Mouse (Mus musculus) heart, embryonic 11.5 days (tissue): ENCODE data around the gene Sppl3. TPM values are rescaled to one million over a fixed set of nuclear protein-coding genes. Genes with fewer than 3 reads are reported as not detected.

Experiments
- ATAC-seq: fragments of 200-750 bp; cut with Nextera tagmentation; replicated peaks from 2 replicates; pipeline ENCODE4 v1.8.0; 2017; ENCODE audit warnings: moderate library complexity; ENCODE audit not compliant: insufficient number of reproducible peaks, low FRiP score, low TSS enrichment
- H3K27ac ChIP-seq: fragments of 300-500 bp; sonication (generic); 2 replicates; pipeline ENCODE4 v1.5.1; 2014; ENCODE audit warnings: mild to moderate bottlenecking, low read depth, low read length
- H3K27me3 ChIP-seq: fragments of 300-500 bp; sonication (generic); 2 replicates; pipeline ENCODE4 v1.6.1; 2014; ENCODE audit warnings: mild to moderate bottlenecking, low read length, mixed read lengths; ENCODE audit not compliant: control insufficient read depth, insufficient read depth
- H3K36me3 ChIP-seq: fragments of 300-500 bp; sonication (generic); 2 replicates; pipeline ENCODE4 v1.6.1; 2014; ENCODE audit warnings: mild to moderate bottlenecking, low read length, moderate library complexity, mixed read lengths; ENCODE audit not compliant: control insufficient read depth, insufficient read depth
- H3K4me1 ChIP-seq: fragments of 300-500 bp; sonication (generic); 2 replicates; pipeline ENCODE4 v1.6.1; 2014; ENCODE audit warnings: low read length; ENCODE audit not compliant: control insufficient read depth, insufficient read depth
- H3K4me2 ChIP-seq: fragments of 300-500 bp; sonication (generic); 2 replicates; pipeline ENCODE4 v1.6.1; 2014; ENCODE audit warnings: mild to moderate bottlenecking, moderate library complexity
- H3K4me3 ChIP-seq: fragments of 300-500 bp; sonication (generic); 2 replicates; pipeline ENCODE4 v1.5.1; 2014; ENCODE audit warnings: low read depth, low read length
- H3K9ac ChIP-seq: fragments of 300-500 bp; sonication (generic); 2 replicates; pipeline ENCODE4 v1.6.1; 2014; ENCODE audit warnings: mild to moderate bottlenecking, low read depth, low read length, moderate library complexity
- H3K9me3 ChIP-seq: fragments of 300-500 bp; sonication (generic); replicated peaks from 2 replicates; pipeline ENCODE4 v1.6.1; 2016; ENCODE audit warnings: low read length; ENCODE audit not compliant: control insufficient read depth
- WGBS: fragments of 180-500 bp; shearing (Covaris S2); extraction: QIAGEN DNeasy Blood & Tissue Kit; methylation state at CpG from one replicate; pipeline ENCODE4 v1.1.7; 2014; ENCODE audit not compliant: insufficient replicate concordance; 5-methylcytosine and 5-hydroxymethylcytosine counted together
- polyA plus RNA-seq: library from polyadenylated mRNA; unstranded; fragments of >200 nt; fragmentation: Nextera tagmentation; extraction: Ambion mirVana; gene quantifications from 2 replicates; pipeline ENCODE4 v1.2.1, GENCODE M21; 2014

Gene Sppl3
- polyA plus RNA-seq, 1 experiment from 2014 or later = 18.6 TPM

DNA sequence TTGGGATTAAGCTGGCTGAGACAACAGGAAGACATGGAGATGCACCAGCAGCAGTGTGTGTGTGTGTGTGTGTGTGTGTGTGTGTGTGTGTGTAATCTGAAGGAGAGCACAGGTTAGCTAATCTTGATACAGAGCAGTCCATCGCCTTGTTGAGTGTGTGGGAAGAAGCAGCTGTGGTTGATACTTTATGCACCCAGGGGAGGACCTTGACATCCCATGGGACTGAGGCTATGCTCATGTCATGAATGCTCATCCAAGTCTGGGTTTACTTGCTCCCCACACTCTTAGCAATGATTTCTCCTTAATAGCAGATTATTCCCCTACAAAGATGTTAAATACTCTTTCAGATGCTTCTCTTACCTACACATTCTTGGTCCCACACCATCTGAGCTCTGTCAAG, 24.3 kb downstream of the Sppl3 start:
- peaks cover 24% of the 10 kb centered on the region for H3K4me1 ChIP-seq
- WGBS = 61% methylated on average over 1 of the region's 1 CpGs

DNA sequence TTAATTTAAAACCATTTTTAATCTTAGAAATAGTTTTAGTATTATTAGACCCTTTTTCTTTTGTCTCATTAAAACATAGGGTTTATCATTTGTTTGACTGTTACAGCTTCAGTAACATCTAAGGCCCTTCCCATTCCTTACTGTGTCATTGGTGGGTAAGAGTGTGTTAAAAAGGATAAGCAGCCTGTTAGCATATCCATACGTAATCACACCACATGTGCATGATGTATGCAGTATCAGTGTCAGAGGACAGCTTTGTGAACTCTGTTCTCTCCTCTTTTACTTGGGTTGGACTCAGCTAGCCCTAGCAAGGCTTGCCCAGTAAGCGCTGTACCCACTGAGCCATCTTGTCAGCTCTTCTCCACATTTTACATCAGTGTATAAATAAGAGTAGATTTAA, 26.2 kb downstream of the Sppl3 start:
- Histone ChIP-seq H3K4me2 (no peak overlapping the region), H3K9ac (no peak overlapping the region), H3K9me3 (no peaks in the 10 kb centered on the region), H3K36me3 (no peaks in the 10 kb centered on the region), H3K4me1 (peaks cover 16% of the 10 kb centered on the region), H3K4me3 (no peak overlapping the region), H3K27ac (no peak overlapping the region), H3K27me3 (no peaks in the 10 kb centered on the region)
- 79% methylated on average over 2 of the region's 2 CpGs for WGBS
- no peak for ATAC-seq

More for the DNA sequence above, 24.3 kb downstream of the Sppl3 start:
- no peak overlapping the region for H3K27ac ChIP-seq
- ATAC-seq = no peak
- H3K4me3 ChIP-seq = no peak overlapping the region
- H3K9me3 ChIP-seq = no peaks in the 10 kb centered on the region
- no peaks in the 10 kb centered on the region for H3K36me3 ChIP-seq
- H3K27me3 ChIP-seq = no peaks in the 10 kb centered on the region
- no peak overlapping the region for H3K9ac ChIP-seq
- H3K4me2 ChIP-seq = no peak overlapping the region

DNA sequence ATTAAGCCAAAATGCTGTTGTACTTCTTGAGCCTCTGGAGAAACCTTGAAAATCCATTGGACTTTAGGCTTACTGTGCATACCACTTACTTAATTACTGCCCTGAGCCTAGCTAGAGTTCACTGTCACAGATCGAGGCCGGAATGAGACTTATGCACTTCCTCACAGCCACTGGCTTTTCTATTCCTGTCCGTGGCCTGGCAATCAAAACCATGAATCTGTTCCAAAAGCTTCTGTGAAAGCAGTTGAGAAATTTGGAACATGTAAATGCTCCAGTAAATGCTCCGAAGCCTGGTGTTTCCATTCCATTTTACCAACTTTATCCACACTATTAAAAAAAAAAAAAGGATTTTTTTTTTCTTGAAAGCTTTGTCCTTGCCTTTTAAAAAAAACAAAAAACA, 29.8 kb downstream of the Sppl3 start:
- no peak overlapping the region for H3K27ac ChIP-seq
- no peaks in the 10 kb centered on the region for H3K27me3 ChIP-seq
- H3K4me1 ChIP-seq = peaks cover 7% of the 10 kb centered on the region
- 80% methylated on average over 4 of the region's 4 CpGs for WGBS
- H3K9ac ChIP-seq = no peak overlapping the region
- ATAC-seq = no peak
- no peak overlapping the region for H3K4me2 ChIP-seq
- H3K9me3 ChIP-seq = no peaks in the 10 kb centered on the region
- H3K4me3 ChIP-seq = no peak overlapping the region
- H3K36me3 ChIP-seq = no peaks in the 10 kb centered on the region

DNA sequence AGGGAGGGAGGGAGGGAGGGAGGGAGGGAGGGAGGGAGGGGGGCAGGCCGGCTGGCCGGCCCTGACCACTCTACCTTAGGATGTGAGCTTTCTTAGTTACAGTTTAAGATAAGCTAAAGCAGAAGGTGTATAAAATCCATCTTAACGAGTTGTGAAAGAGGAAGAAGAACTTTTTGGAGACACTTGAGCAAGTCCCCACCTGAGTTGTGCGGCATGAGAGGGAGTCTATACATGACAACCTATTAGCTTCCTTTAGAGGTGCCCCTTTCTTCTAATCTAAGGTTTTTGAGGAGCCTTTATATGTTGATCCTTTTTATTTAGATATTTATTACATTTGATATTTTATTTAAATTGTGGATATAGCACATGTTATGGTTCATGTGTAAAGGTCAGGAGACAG, 32.7 kb downstream of the Sppl3 start:
- Histone ChIP-seq H3K9ac (no peak overlapping the region), H3K4me1 (no peaks in the 10 kb centered on the region), H3K4me3 (no peak overlapping the region), H3K27ac (no peak overlapping the region), H3K9me3 (no peaks in the 10 kb centered on the region), H3K36me3 (no peaks in the 10 kb centered on the region), H3K27me3 (no peaks in the 10 kb centered on the region), H3K4me2 (no peak overlapping the region)
- WGBS = 84% methylated on average over 4 of the region's 4 CpGs
- no peak for ATAC-seq

DNA sequence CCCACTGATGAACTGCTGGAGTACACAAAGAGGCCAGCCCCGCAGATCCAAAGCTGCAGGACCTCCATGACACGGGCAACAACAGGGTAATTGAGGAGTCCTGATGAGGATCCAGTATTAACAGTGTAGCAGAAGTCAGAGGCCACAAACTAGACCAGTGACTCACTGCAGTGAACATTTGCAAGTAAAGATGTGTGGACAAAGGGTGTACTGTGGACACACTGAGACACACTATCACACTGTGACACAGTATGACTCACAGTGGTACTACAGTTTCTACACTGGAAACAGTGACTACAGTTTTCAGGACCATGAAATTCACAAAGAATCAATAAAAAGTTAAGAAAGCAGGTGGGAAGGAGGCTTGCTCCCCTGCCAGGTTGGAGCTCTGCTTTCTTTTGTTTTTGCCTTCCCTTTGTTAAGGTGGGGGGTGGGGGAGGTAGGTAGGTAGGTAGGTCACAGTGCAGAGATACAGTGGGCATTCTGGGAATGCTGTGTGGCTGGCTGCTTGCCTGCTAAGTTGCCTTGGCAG, 34.3 kb downstream of the Sppl3 start:
- Histone ChIP-seq H3K36me3 (no peaks in the 10 kb centered on the region), H3K4me2 (no peak overlapping the region), H3K4me1 (no peaks in the 10 kb centered on the region), H3K9me3 (no peaks in the 10 kb centered on the region), H3K4me3 (no peak overlapping the region), H3K9ac (no peak overlapping the region), H3K27me3 (no peaks in the 10 kb centered on the region), H3K27ac (no peak overlapping the region)
- 90% methylated on average over 2 of the region's 2 CpGs for WGBS
- no peak for ATAC-seq

DNA sequence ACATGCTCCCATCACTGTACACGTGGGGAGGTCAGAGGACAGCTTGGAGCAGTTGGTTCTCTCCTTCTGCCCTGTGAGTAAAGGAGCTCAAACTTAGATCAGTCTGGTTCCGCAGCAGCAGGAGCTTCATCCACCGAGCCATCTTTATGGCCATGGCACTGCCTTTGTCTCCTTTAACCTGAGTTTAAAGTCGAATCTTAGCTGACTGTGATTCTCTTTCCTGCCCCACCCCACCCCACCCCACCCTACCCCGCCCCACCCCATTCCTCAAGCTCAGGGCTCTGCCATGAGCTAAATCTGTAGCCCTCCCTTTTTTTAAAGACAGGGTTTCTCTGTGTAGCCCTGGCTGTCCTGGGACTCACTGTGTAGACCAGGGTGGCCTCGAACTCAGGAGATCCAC, 38.8 kb downstream of the Sppl3 start:
- no peak overlapping the region for H3K27ac ChIP-seq
- no peaks in the 10 kb centered on the region for H3K36me3 ChIP-seq
- 87% methylated on average over 6 of the region's 6 CpGs for WGBS
- H3K4me1 ChIP-seq = peaks cover 29% of the 10 kb centered on the region
- ATAC-seq = no peak
- H3K4me2 ChIP-seq = no peak overlapping the region
- no peak overlapping the region for H3K4me3 ChIP-seq
- H3K9ac ChIP-seq = no peak overlapping the region
- H3K9me3 ChIP-seq = no peaks in the 10 kb centered on the region
- H3K27me3 ChIP-seq = no peaks in the 10 kb centered on the region

DNA sequence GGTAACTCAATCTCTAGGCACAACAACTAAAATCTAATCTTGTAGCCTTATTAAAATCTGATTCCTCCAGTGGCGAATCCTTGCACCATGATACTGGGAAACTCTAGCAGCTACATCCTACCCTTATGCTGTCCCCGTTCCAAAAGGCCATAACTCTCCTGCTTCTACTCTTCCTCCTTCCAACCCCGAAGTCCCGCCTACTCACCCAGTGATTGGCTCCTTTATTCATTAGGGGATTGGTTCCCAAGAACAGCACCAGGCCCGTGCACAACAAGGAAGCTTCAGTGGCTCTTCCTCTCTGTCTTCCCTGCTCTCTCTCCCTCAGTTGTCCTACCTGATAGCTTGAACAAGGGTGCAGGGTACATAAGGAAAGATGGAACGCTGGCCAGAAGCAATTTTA, 39.8 kb downstream of the Sppl3 start:
- Histone ChIP-seq H3K4me2 (no peak overlapping the region), H3K27me3 (no peaks in the 10 kb centered on the region), H3K4me3 (no peak overlapping the region), H3K9ac (no peak overlapping the region), H3K4me1 (peaks cover 38% of the 10 kb centered on the region), H3K9me3 (no peaks in the 10 kb centered on the region), H3K36me3 (no peaks in the 10 kb centered on the region), H3K27ac (no peak overlapping the region)
- WGBS = 77% methylated on average over 6 of the region's 6 CpGs
- no peak for ATAC-seq

DNA sequence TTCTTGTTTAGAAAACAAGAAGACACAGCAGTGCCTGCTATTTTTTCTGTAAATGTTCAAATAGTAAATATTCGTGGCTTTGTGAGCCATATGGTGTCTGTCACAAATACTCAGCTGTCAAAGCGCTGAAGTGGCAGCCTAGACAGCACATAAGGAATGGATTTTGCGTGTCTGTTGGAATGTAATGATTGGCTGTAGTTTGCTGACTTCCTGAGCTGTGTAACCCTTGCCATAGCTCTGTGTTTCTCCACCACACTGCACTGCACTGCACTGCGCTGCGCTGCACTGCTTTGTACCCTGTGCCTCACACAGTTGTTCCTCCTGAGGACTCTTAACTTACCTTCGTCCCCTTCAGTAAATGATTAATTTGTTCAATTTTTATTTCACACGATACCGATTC, 41.6 kb downstream of the Sppl3 start:
- Histone ChIP-seq H3K36me3 (no peaks in the 10 kb centered on the region), H3K4me2 (no peak overlapping the region), H3K4me3 (no peak overlapping the region), H3K9me3 (no peaks in the 10 kb centered on the region), H3K27me3 (no peaks in the 10 kb centered on the region), H3K9ac (no peak overlapping the region), H3K27ac (no peak overlapping the region), H3K4me1 (peaks cover 38% of the 10 kb centered on the region)
- WGBS = 71% methylated on average over 8 of the region's 8 CpGs
- ATAC-seq = no peak

DNA sequence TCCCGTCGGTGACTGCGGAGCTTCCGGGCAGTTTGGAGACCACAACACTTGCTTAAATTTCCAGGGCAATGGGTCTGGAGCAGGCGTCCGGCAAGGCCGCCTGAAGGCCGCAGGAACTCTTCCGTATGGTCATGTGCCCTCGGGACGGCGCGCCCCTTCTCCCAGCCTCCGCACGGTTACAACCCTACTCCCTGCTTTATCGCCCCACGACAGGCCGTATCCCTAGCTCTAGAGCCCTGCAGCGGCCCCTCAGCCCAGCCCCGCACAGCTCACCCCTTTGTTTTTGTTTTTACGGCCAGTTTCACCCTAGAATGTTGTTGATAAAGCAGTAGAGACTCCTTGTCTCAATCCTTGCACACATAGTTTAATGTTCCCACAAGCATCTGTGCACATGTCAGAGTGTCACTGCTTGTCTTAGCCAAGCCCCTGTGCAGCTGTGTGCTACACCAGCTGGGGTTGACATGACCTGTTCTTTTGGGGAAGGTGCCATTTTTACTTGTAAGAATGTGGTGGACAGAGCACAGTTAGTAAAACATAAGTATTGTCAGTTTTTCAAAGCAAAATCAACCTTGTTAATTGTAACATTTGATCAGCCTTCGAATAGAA, 43.0 kb downstream of the Sppl3 start:
- peak; percentile 77 for ATAC-seq
- H3K4me1 ChIP-seq = peaks cover 45% of the 10 kb centered on the region
- peak overlapping the region; percentile 64; the same call in 1 of the 2 replicates for H3K27ac ChIP-seq

More for the DNA sequence above, 43.0 kb downstream of the Sppl3 start:
- no peaks in the 10 kb centered on the region for H3K27me3 ChIP-seq
- no peaks in the 10 kb centered on the region for H3K9me3 ChIP-seq
- H3K9ac ChIP-seq = no peak overlapping the region
- no peak overlapping the region for H3K4me3 ChIP-seq
- no peaks in the 10 kb centered on the region for H3K36me3 ChIP-seq
- peak overlapping the region; percentile 14; the same call in 1 of the 2 replicates for H3K4me2 ChIP-seq
- 77% methylated on average over 22 of the region's 22 CpGs for WGBS
